Mouse (Mus musculus): ENCODE measurements around the gene Mapkap1. TPM values are rescaled to one million over a fixed set of nuclear protein-coding genes. Genes with fewer than 3 reads are reported as not detected.
A peak's percentile ranks its signal among the peaks of the same experiment; 100 is the strongest.

Gene Mapkap1
- 69.4 and 99.7 TPM in 2 replicates for polyA plus RNA-seq (2014; fragmentation: Nextera tagmentation; extraction: Ambion mirVana)

- WGBS = under 1% methylated on average over 54 of the region's 68 CpGs
- Histone ChIP-seq H3K4me3 (ENCODE audit: low read length) (peak within 1 kb of the TSS; percentile 90), H3K27ac (ENCODE audit: low read depth, low read length) (no peak within 1 kb of the TSS; the same call in 1 of the 2 replicates), H3K4me2 (replicated peaks; ENCODE audit: low read depth, low read length) (peak within 1 kb of the TSS; percentile 75), H3K9ac (ENCODE audit: low read depth, low read length) (peak within 1 kb of the TSS; percentile 79), H3K9me3 (ENCODE audit: control insufficient read depth, low read length) (no peaks in the 10 kb centered on the region), H3K27me3 (ENCODE audit: control insufficient read depth, insufficient read depth, low read length) (no peaks in the 10 kb centered on the region), H3K36me3 (ENCODE audit: control insufficient read depth, insufficient read depth, low read length) (no peaks in the 10 kb centered on the region), H3K4me1 (ENCODE audit: control insufficient read depth, insufficient read depth, low read length) (peaks cover 7% of the 10 kb centered on the region)
- ATAC-seq (ENCODE audit: low FRiP score, low TSS enrichment) = peak; percentile 98
Measured at GRCm38 (mm10) chr2:34406601-34407464, at the start of gene Mapkap1. Mapkap1 (plus strand) TSS chr2:34406771.

- Histone ChIP-seq H3K4me3 (ENCODE audit: low read length) (no peak overlapping the region), H3K4me2 (replicated peaks; ENCODE audit: low read depth, low read length) (no peak overlapping the region), H3K9ac (ENCODE audit: low read depth, low read length) (no peak overlapping the region), H3K36me3 (ENCODE audit: control insufficient read depth, insufficient read depth, low read length) (0 out of 2 replicates have a peak, but pooled peaks cover 6% of the 10 kb centered on the region), H3K27me3 (ENCODE audit: control insufficient read depth, insufficient read depth, low read length) (no peaks in the 10 kb centered on the region), H3K9me3 (ENCODE audit: control insufficient read depth, low read length) (no peaks in the 10 kb centered on the region), H3K4me1 (ENCODE audit: control insufficient read depth, insufficient read depth, low read length) (peaks cover 3% of the 10 kb centered on the region; the same call in 1 of the 2 replicates), H3K27ac (ENCODE audit: low read depth, low read length) (no peak overlapping the region)
- ATAC-seq (ENCODE audit: low FRiP score, low TSS enrichment) = no peak
- WGBS = 11% methylated on average over 1 of the region's 1 CpGs
Measured at GRCm38 (mm10) chr2:34363678-34364077, 42.9 kb upstream of the Mapkap1 start.

- H3K27ac ChIP-seq (ENCODE audit: low read depth, low read length) = no peak overlapping the region
- H3K36me3 ChIP-seq (ENCODE audit: control insufficient read depth, insufficient read depth, low read length) = no peaks in the 10 kb centered on the region
- no peaks in the 10 kb centered on the region for H3K9me3 ChIP-seq (ENCODE audit: control insufficient read depth, low read length)
- no peak overlapping the region for H3K9ac ChIP-seq (ENCODE audit: low read depth, low read length)
- H3K4me1 ChIP-seq (ENCODE audit: control insufficient read depth, insufficient read depth, low read length) = peaks cover 5% of the 10 kb centered on the region
- no peak overlapping the region for H3K4me2 ChIP-seq (replicated peaks; ENCODE audit: low read depth, low read length)
- WGBS = 31% methylated on average over 2 of the region's 2 CpGs
- H3K4me3 ChIP-seq (ENCODE audit: low read length) = no peak overlapping the region
- no peaks in the 10 kb centered on the region for H3K27me3 ChIP-seq (ENCODE audit: control insufficient read depth, insufficient read depth, low read length)
- ATAC-seq (ENCODE audit: low FRiP score, low TSS enrichment) = no peak
Measured at GRCm38 (mm10) chr2:34367024-34367423, 39.5 kb upstream of the Mapkap1 start.

- peak overlapping the region; percentile 0; the same call in 1 of the 2 replicates for H3K4me3 ChIP-seq (ENCODE audit: low read length)
- H3K9me3 ChIP-seq (ENCODE audit: control insufficient read depth, low read length) = no peaks in the 10 kb centered on the region
- H3K4me2 ChIP-seq (replicated peaks; ENCODE audit: low read depth, low read length) = peak overlapping the region; percentile 20; the same call in 1 of the 2 replicates
- H3K4me1 ChIP-seq (ENCODE audit: control insufficient read depth, insufficient read depth, low read length) = peaks cover 5% of the 10 kb centered on the region
- H3K36me3 ChIP-seq (ENCODE audit: control insufficient read depth, insufficient read depth, low read length) = no peaks in the 10 kb centered on the region
- H3K27ac ChIP-seq (ENCODE audit: low read depth, low read length) = no peak overlapping the region
- no peak for ATAC-seq (ENCODE audit: low FRiP score, low TSS enrichment)
- no peaks in the 10 kb centered on the region for H3K27me3 ChIP-seq (ENCODE audit: control insufficient read depth, insufficient read depth, low read length)
- no peak overlapping the region for H3K9ac ChIP-seq (ENCODE audit: low read depth, low read length)
- WGBS = 31% methylated on average over 6 of the region's 6 CpGs
Measured at GRCm38 (mm10) chr2:34368396-34368795, 38.2 kb upstream of the Mapkap1 start.

GRCm38 (mm10) chr2:34370349-34370724 lies 36.2 kb upstream of the Mapkap1 start:
- Histone ChIP-seq H3K4me2 (replicated peaks; ENCODE audit: low read depth, low read length) (peak overlapping the region; percentile 93), H3K4me3 (ENCODE audit: low read length) (peak overlapping the region; percentile 89), H3K27me3 (ENCODE audit: control insufficient read depth, insufficient read depth, low read length) (no peaks in the 10 kb centered on the region), H3K9ac (ENCODE audit: low read depth, low read length) (peak overlapping the region; percentile 98; the same call in 1 of the 2 replicates), H3K27ac (ENCODE audit: low read depth, low read length) (no peak overlapping the region), H3K4me1 (ENCODE audit: control insufficient read depth, insufficient read depth, low read length) (peaks cover 5% of the 10 kb centered on the region), H3K36me3 (ENCODE audit: control insufficient read depth, insufficient read depth, low read length) (no peaks in the 10 kb centered on the region), H3K9me3 (ENCODE audit: control insufficient read depth, low read length) (no peaks in the 10 kb centered on the region)
- ATAC-seq (ENCODE audit: low FRiP score, low TSS enrichment) = no peak
- WGBS = 7% methylated on average over 7 of the region's 7 CpGs

GRCm38 (mm10) chr2:34370725-34371440 lies 35.7 kb upstream of the Mapkap1 start:
- 0 out of 2 replicates have a peak, but pooled peaks have one; percentile 9 for ATAC-seq (ENCODE audit: low FRiP score, low TSS enrichment)
- Histone ChIP-seq H3K27ac (ENCODE audit: low read depth, low read length) (peak overlapping the region; percentile 97), H3K36me3 (ENCODE audit: control insufficient read depth, insufficient read depth, low read length) (no peaks in the 10 kb centered on the region), H3K4me1 (ENCODE audit: control insufficient read depth, insufficient read depth, low read length) (peaks cover 5% of the 10 kb centered on the region), H3K9ac (ENCODE audit: low read depth, low read length) (peak overlapping the region; percentile 98), H3K27me3 (ENCODE audit: control insufficient read depth, insufficient read depth, low read length) (no peaks in the 10 kb centered on the region), H3K9me3 (ENCODE audit: control insufficient read depth, low read length) (no peaks in the 10 kb centered on the region), H3K4me2 (replicated peaks; ENCODE audit: low read depth, low read length) (peak overlapping the region; percentile 93), H3K4me3 (ENCODE audit: low read length) (peak overlapping the region; percentile 89)
- WGBS = under 1% methylated on average over 42 of the region's 42 CpGs

GRCm38 (mm10) chr2:34371441-34372304 lies 34.9 kb upstream of the Mapkap1 start:
- Histone ChIP-seq H3K9ac (ENCODE audit: low read depth, low read length) (peak overlapping the region; percentile 98), H3K36me3 (ENCODE audit: control insufficient read depth, insufficient read depth, low read length) (no peaks in the 10 kb centered on the region), H3K9me3 (ENCODE audit: control insufficient read depth, low read length) (no peaks in the 10 kb centered on the region), H3K4me3 (ENCODE audit: low read length) (peak overlapping the region; percentile 89), H3K27me3 (ENCODE audit: control insufficient read depth, insufficient read depth, low read length) (no peaks in the 10 kb centered on the region), H3K4me1 (ENCODE audit: control insufficient read depth, insufficient read depth, low read length) (peaks cover 5% of the 10 kb centered on the region), H3K4me2 (replicated peaks; ENCODE audit: low read depth, low read length) (peak overlapping the region; percentile 93), H3K27ac (ENCODE audit: low read depth, low read length) (peak overlapping the region; percentile 97)
- WGBS = under 1% methylated on average over 77 of the region's 118 CpGs
- ATAC-seq (ENCODE audit: low FRiP score, low TSS enrichment) = peak; percentile 25
